Mouse (Mus musculus) liver, embryonic 14.5 days (tissue): ENCODE measurements around the gene Slc29a1. TPM values are rescaled to one million over a fixed set of nuclear protein-coding genes. Genes with fewer than 3 reads are reported as not detected.

ENCODE experiments used
- ATAC-seq: fragments of 200-750 bp; cut with Nextera tagmentation; 2 replicates; pipeline ENCODE4 v1.8.0; 2017; ENCODE audit warnings: moderate number of reproducible peaks, mild to moderate bottlenecking, moderate library complexity; ENCODE audit not compliant: insufficient read depth
- DNase-seq, 3 experiments: peaks; one replicate each; pipeline ENCODE4 v3.0.0-alpha.2; 2012 to 2013; ENCODE audit warnings: low read depth in 3 of 3, low spot score in 3 of 3
- H3K27ac ChIP-seq: fragments of 300-500 bp; sonication (generic); 2 replicates; pipeline ENCODE4 v1.5.1; 2014; ENCODE audit warnings: moderate library complexity, mild to moderate bottlenecking, control low read depth, inconsistent platforms
- H3K27me3 ChIP-seq: fragments of 300-500 bp; sonication (generic); 2 replicates; pipeline ENCODE4 v1.6.1; 2014; ENCODE audit warnings: mild to moderate bottlenecking, low read length, moderate library complexity; ENCODE audit not compliant: control insufficient read depth, insufficient read depth
- H3K36me3 ChIP-seq: fragments of 300-500 bp; sonication (generic); replicated peaks from 2 replicates; pipeline ENCODE4 v1.6.1; 2014; ENCODE audit warnings: low read depth; ENCODE audit not compliant: control insufficient read depth, insufficient read depth
- H3K4me1 ChIP-seq, 2 experiments: fragments of 200-500 bp in 1 of 2; fragments of 300-500 bp in 1 of 2; sonication (generic) in 1 of 2; replicated peaks; 2 replicates each; pipeline ENCODE4 v1.6.1; 2012 to 2014; ENCODE audit warnings: antibody characterized with exemption in 1 of 2, inconsistent platforms in 1 of 2, low read length in 1 of 2; ENCODE audit not compliant: control insufficient read depth in 2 of 2, insufficient read depth in 2 of 2
- H3K4me2 ChIP-seq: fragments of 300-500 bp; sonication (generic); 2 replicates; pipeline ENCODE4 v1.6.1; 2014; ENCODE audit warnings: low read depth, mild to moderate bottlenecking, control low read depth, moderate library complexity
- H3K4me3 ChIP-seq, 2 experiments: fragments of 200-500 bp in 1 of 2; fragments of 300-500 bp in 1 of 2; sonication (generic) in 1 of 2; 2 replicates each; pipeline ENCODE4 v1.5.1; 2012 to 2014; ENCODE audit warnings: low read depth in 2 of 2, low read length in 2 of 2, mild to moderate bottlenecking in 2 of 2, control low read depth in 1 of 2, inconsistent platforms in 1 of 2, moderate library complexity in 1 of 2; ENCODE audit not compliant: insufficient read depth in 1 of 2
- H3K9ac ChIP-seq: fragments of 300-500 bp; sonication (generic); replicated peaks from 2 replicates; pipeline ENCODE4 v1.6.1; 2014; ENCODE audit warnings: mild to moderate bottlenecking, control low read depth, moderate library complexity
- H3K9me3 ChIP-seq: fragments of 300-500 bp; sonication (generic); 2 replicates; pipeline ENCODE4 v1.6.1; 2016; ENCODE audit warnings: low read length, mixed read lengths; ENCODE audit not compliant: control insufficient read depth
- CTCF ChIP-seq: IDR thresholded peaks from 2 replicates; pipeline ENCODE4 v1.5.1; 2016; ENCODE audit warnings: antibody characterized with exemption, low read depth, control low read depth
- EP300 ChIP-seq: IDR thresholded peaks from 2 replicates; pipeline ENCODE4 v1.6.1; 2016; ENCODE audit warnings: antibody characterized with exemption, low read depth
- WGBS: fragments of 180-500 bp; shearing (Covaris S2); extraction: QIAGEN DNeasy Blood & Tissue Kit; methylation state at CpG from one replicate; pipeline ENCODE4 v1.1.7; 2014; ENCODE audit not compliant: insufficient replicate concordance; 5-methylcytosine and 5-hydroxymethylcytosine counted together
- polyA plus RNA-seq, 2 experiments: library from polyadenylated mRNA; depleted of rRNA in 1 of 2; stranded (reverse) in 1 of 2; unstranded in 1 of 2; fragments of >200 nt; fragmentation: Nextera tagmentation in 1 of 2; extraction: Ambion mirVana in 1 of 2; gene quantifications; 2 replicates each; pipeline versions ENCODE4 v1.2.1 to v1.2.3; 2012 to 2014

The Slc29a1 gene
- polyA plus RNA-seq, 2 experiments: 152 to 177 TPM

- under 1% methylated on average over 58 of the region's 58 CpGs for WGBS
- H3K4me1 ChIP-seq: peaks cover 34 to 48% of the 10 kb centered on the region in 2 experiments
- peak; percentile 2; the same call in 1 of the 2 replicates for TF ChIP-seq CTCF
- TF ChIP-seq EP300: no peak
- no peaks in the 10 kb centered on the region for H3K27me3 ChIP-seq
- peaks cover 12% of the 10 kb centered on the region for H3K36me3 ChIP-seq
- ATAC-seq (peak; percentile 57), DNase-seq (peak in 1 of 3 experiments; percentile 60)
- peak overlapping the region; percentile 95 for H3K4me2 ChIP-seq
- H3K9me3 ChIP-seq: no peaks in the 10 kb centered on the region
- peak overlapping the region; percentile 92 for H3K9ac ChIP-seq
- peak overlapping the region; percentile 91 to 96 for H3K4me3 ChIP-seq
- H3K27ac ChIP-seq: peak overlapping the region; percentile 90
These were observed 4.3 kb downstream of the Slc29a1 start for GRCm38 (mm10) chr17:45594881-45595735.

- peaks cover 21% of the 10 kb centered on the region for H3K36me3 ChIP-seq
- TF ChIP-seq EP300 (no peak), CTCF (no peak)
- peak overlapping the region; percentile 91 to 96 for H3K4me3 ChIP-seq
- no peaks in the 10 kb centered on the region for H3K27me3 ChIP-seq
- WGBS: 14% methylated on average over 8 of the region's 8 CpGs
- peaks cover 34 to 41% of the 10 kb centered on the region in 2 experiments for H3K4me1 ChIP-seq
- DNase-seq (no peak), ATAC-seq (no peak)
- peak overlapping the region; percentile 92 for H3K9ac ChIP-seq
- no peaks in the 10 kb centered on the region for H3K9me3 ChIP-seq
- peak overlapping the region; percentile 95 for H3K4me2 ChIP-seq
- peak overlapping the region; percentile 90 for H3K27ac ChIP-seq
These were observed 5.2 kb downstream of the Slc29a1 start for GRCm38 (mm10) chr17:45594195-45594594.

DNA sequence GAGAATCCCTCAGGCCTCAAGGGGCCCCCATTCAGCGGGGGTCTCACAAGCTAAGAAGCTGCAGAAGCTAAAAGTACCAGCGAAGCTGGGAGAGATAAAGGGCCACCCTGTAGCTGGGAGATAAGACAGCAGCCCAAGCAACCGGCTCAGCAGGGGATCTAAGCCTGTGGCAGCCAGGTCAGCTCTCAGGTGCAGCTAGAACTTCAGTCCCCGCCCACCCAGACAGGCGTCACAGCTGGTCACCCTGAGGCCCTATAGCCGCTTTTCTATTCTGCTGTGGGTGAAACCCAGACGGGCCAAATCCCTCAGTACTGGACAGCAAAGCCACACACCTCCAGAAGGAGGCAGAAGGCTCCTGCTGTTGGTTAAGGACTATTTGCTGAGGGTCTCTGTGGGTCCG, 5.9 kb downstream of the Slc29a1 start:
- peak; percentile 83 for ATAC-seq
- 11% methylated on average over 8 of the region's 8 CpGs for WGBS
- TF ChIP-seq EP300 (peak; percentile 88), CTCF (no peak)
- DNase-seq: peak; percentile 83 to 88 (median 86)
- Histone ChIP-seq H3K27ac (peak overlapping the region; percentile 90), H3K4me3 (peak overlapping the region; percentile 91 to 96), H3K4me2 (peak overlapping the region; percentile 95), H3K9me3 (no peaks in the 10 kb centered on the region), H3K36me3 (peaks cover 28% of the 10 kb centered on the region), H3K9ac (peak overlapping the region; percentile 92), H3K27me3 (no peaks in the 10 kb centered on the region), H3K4me1 (peaks cover 32 to 39% of the 10 kb centered on the region in 2 experiments)

DNA sequence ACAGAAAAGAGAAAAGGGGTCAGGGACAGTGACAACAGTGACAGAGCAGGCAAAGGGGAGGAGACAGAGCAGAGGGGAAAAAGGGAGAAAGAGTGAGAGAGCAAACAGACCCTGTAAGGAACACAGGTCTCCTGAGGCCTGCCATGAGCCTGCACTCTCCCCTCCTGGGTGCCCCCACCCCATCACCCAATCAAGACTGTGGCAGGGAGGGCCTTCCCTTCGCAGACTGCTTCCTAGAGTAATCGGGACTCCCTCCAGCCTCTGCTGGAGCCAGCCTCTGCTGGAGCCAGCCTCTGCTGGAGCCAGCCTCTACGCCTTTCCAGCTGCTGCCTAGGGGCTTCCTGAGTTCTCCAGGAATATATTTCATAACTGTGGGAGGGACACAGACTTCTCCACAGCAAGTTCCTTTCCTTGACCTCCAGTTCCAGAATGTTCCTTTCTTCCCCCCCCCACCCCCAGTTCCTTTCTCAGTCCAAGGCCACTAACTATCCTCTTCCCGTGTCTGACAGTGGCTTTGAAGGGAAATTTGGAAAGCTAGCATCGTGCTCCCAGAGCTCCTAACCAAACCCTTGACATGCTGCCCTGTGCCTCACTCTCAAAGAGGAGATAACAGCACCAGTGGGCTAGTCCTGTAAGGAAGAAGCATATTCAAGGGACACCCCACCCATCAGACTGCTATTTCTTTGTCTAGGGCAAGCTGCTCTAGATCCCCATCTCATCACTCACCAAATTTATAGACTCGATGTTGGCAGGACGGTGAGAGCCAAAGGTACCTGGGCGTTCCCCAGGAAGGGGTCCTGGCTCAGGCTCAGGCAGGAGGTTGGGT, 6.6 kb downstream of the Slc29a1 start:
- DNase-seq: no peak
- Histone ChIP-seq H3K9ac (peak overlapping the region; percentile 92), H3K4me3 (peak overlapping the region; percentile 91 to 96), H3K27ac (peak overlapping the region; percentile 90), H3K4me1 (peaks cover 26 to 33% of the 10 kb centered on the region in 2 experiments), H3K9me3 (no peaks in the 10 kb centered on the region), H3K36me3 (peaks cover 35% of the 10 kb centered on the region), H3K27me3 (no peaks in the 10 kb centered on the region), H3K4me2 (peak overlapping the region; percentile 95)
- 15% methylated on average over 8 of the region's 8 CpGs for WGBS
- ATAC-seq: peak; percentile 67
- no peak for TF ChIP-seq EP300
- no peak for TF ChIP-seq CTCF
